Mouse (Mus musculus): ENCODE measurements at regions not wholly inside any gene's neighbourhood (a gene's known extent, or its start where the extent isn't known, plus 50 kb on each side); places are given as distances from the start of the nearest gene placed in this dataset.

DNA sequence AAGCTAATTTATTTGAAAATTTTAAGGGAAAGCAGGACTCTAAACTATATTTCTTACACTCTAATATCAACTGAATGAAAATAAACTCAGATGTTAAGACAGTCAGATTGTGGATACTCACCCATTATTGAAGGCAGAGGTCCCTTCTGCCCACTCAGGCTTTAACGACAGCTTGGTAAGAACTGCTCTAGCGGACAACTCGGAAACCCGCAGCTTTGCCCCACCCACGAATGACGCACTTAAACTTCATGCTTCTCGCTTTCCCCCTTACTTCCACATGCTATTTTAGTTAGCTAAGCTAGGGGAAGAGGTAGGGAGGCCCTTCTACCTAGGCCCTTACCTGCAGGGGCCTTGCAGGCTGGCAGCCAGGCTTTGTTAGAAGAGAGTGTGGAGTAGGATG, 50.8 kb upstream of the Elmo1 start:
- no peak overlapping the region for H3K4me3 ChIP-seq (ENCODE audit: low read depth, low read length)
- H3K9me3 ChIP-seq (ENCODE audit: low read length) = no peaks in the 10 kb centered on the region
- no peak overlapping the region for H3K27ac ChIP-seq (ENCODE audit: low read depth, low read length)
- TF ChIP-seq CTCF (IDR thresholded peaks at IDR 0.05) = no peak
- DNase-seq (ENCODE audit: low spot score) = no peak
- H3K36me3 ChIP-seq (ENCODE audit: insufficient read depth, low read length) = no peaks in the 10 kb centered on the region
- no peaks in the 10 kb centered on the region for H3K4me1 ChIP-seq (ENCODE audit: insufficient read depth, low read length)
- 91% methylated on average over 7 of the region's 7 CpGs for WGBS
- no peak overlapping the region for H3K4me2 ChIP-seq (ENCODE audit: low read depth, low read length, poor library complexity, severe bottlenecking)
- H3K9ac ChIP-seq (replicated peaks; ENCODE audit: low read length, poor library complexity, severe bottlenecking) = no peak overlapping the region
- no peak for ATAC-seq (ENCODE audit: low FRiP score)
- H3K27me3 ChIP-seq (ENCODE audit: insufficient read depth, low read length) = no peaks in the 10 kb centered on the region

DNA sequence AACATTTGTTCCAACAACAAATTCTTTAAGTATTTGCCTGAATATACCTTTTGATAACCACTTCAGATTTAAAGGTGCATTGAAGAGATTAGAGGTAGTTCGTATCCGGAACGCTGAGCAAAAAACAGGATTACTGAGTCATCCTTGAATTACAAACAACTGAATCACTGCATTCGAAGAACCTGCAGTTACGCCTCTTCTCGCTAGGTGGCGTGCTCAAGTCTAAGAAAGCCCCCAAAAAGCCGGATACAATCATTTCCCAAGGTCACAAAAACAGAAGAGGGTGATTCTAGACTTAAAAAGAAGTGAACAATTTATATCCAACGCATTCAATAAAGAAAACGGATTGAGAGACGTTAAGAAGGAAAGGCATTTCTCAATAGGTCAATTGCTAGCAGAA, 51.9 kb upstream of the Elmo1 start:
- WGBS = 15% methylated on average over 11 of the region's 11 CpGs
- Histone ChIP-seq H3K4me1 (ENCODE audit: insufficient read depth, low read length) (no peaks in the 10 kb centered on the region), H3K9me3 (ENCODE audit: low read length) (no peaks in the 10 kb centered on the region), H3K36me3 (ENCODE audit: insufficient read depth, low read length) (no peaks in the 10 kb centered on the region), H3K4me3 (ENCODE audit: low read depth, low read length) (no peak overlapping the region), H3K27ac (ENCODE audit: low read depth, low read length) (no peak overlapping the region), H3K4me2 (ENCODE audit: low read depth, low read length, poor library complexity, severe bottlenecking) (no peak overlapping the region), H3K27me3 (ENCODE audit: insufficient read depth, low read length) (no peaks in the 10 kb centered on the region), H3K9ac (replicated peaks; ENCODE audit: low read length, poor library complexity, severe bottlenecking) (no peak overlapping the region)
- DNase-seq (ENCODE audit: low spot score) (peak; percentile 66), ATAC-seq (ENCODE audit: low FRiP score) (no peak)
- TF ChIP-seq CTCF (IDR thresholded peaks at IDR 0.05) = peak; percentile 79

DNA sequence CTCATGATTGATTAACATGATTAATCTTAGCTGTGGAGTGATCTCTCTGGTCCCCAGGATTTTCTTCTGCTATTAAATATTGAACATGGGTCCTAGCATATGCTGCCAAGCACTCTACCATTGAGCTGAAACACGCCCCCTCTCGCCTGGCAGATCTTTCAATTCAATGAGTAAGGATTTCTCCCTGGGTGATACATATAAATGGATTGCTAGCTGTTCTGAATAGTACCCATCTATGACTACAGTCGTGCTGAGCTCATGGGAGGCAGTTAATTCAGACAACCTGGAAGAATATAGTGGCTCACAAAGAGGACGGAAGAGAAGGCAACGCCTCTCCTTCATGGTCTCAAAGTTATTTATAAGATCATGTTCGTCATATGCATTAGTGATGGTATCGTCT, 53.0 kb upstream of the Elmo1 start:
- Histone ChIP-seq H3K27me3 (ENCODE audit: insufficient read depth, low read length) (no peaks in the 10 kb centered on the region), H3K9ac (replicated peaks; ENCODE audit: low read length, poor library complexity, severe bottlenecking) (no peak overlapping the region), H3K36me3 (ENCODE audit: insufficient read depth, low read length) (no peaks in the 10 kb centered on the region)

DNA sequence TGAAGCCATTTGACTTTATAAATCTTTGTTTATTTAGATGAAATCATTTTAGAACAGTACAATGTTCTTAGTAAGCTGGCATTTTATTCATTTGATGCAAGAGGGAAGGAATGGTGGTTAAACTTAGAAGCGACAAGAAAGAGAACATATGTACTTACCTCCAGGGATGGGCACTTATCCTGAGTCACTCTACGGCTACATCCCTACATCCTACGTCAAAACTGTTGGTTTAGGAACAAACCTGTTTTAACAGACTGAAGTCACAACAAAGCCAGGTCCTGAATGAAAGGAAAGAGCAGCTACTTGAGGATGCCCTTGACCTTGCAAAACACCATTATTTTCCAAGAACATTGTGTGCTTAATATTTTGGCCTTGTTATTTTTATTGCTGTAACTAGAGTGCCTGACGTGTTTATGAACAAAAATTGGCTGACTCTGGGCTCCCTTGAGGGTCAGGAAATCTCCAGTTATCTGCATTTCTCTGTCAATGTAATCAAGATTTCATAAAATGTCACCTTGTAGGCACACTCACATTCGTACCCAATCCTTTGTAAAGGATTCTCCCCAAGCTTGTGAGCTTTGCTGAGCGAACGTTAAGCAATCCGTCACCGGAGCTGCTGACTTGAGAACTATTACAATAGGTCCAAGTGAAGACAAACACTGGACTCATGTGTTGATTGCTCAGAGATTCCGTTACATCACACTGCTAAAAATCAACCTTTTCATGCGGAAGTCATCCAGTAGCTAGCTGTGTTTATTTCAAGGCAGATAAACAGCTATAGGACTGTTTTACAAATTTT, 56.3 kb upstream of the Elmo1 start:
- ATAC-seq (ENCODE audit: low FRiP score) = no peak
- TF ChIP-seq CTCF (IDR thresholded peaks at IDR 0.05) = no peak
- no peak overlapping the region for H3K9ac ChIP-seq (replicated peaks; ENCODE audit: low read length, poor library complexity, severe bottlenecking)
- H3K36me3 ChIP-seq (ENCODE audit: insufficient read depth, low read length) = no peaks in the 10 kb centered on the region
- no peak overlapping the region for H3K27ac ChIP-seq (ENCODE audit: low read depth, low read length)
- H3K27me3 ChIP-seq (ENCODE audit: insufficient read depth, low read length) = no peaks in the 10 kb centered on the region
- no peak overlapping the region for H3K4me2 ChIP-seq (ENCODE audit: low read depth, low read length, poor library complexity, severe bottlenecking)
- no peaks in the 10 kb centered on the region for H3K9me3 ChIP-seq (ENCODE audit: low read length)
- H3K4me3 ChIP-seq (ENCODE audit: low read depth, low read length) = no peak overlapping the region
- 87% methylated on average over 11 of the region's 11 CpGs for WGBS
- H3K4me1 ChIP-seq (ENCODE audit: insufficient read depth, low read length) = no peaks in the 10 kb centered on the region
- no peak for DNase-seq (ENCODE audit: low spot score)

More for the DNA sequence above, 53.0 kb upstream of the Elmo1 start:
- H3K4me1 ChIP-seq (ENCODE audit: insufficient read depth, low read length) = no peaks in the 10 kb centered on the region
- H3K27ac ChIP-seq (ENCODE audit: low read depth, low read length) = no peak overlapping the region
- H3K9me3 ChIP-seq (ENCODE audit: low read length) = no peaks in the 10 kb centered on the region
- no peak overlapping the region for H3K4me2 ChIP-seq (ENCODE audit: low read depth, low read length, poor library complexity, severe bottlenecking)
- no peak for ATAC-seq (ENCODE audit: low FRiP score)
- DNase-seq (ENCODE audit: low spot score) = no peak
- WGBS = 89% methylated on average over 7 of the region's 7 CpGs
- TF ChIP-seq CTCF (IDR thresholded peaks at IDR 0.05) = no peak
- H3K4me3 ChIP-seq (ENCODE audit: low read depth, low read length) = no peak overlapping the region

DNA sequence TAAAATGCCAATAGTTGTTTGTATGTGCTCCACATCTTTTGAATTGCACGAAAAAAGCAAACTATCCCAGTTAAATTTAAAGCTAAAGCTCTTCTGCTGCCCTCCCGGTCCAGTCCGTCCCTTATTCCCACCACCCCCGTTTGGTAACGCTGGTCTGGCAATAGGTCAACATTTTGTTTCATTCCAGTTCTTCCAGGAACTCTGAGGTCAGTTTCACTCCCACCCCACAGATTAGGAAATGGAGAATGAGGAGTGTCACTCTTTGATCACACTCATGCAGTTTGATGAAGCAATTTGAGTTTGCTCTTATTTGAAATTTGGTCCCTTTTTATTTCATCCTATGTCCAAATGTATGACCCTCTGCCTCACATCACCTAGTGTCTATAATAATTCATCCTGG, 58.7 kb upstream of the Elmo1 start:
- Histone ChIP-seq H3K4me2 (ENCODE audit: low read depth, low read length, poor library complexity, severe bottlenecking) (no peak overlapping the region), H3K4me1 (ENCODE audit: insufficient read depth, low read length) (no peaks in the 10 kb centered on the region), H3K27ac (ENCODE audit: low read depth, low read length) (no peak overlapping the region), H3K9ac (replicated peaks; ENCODE audit: low read length, poor library complexity, severe bottlenecking) (no peak overlapping the region), H3K27me3 (ENCODE audit: insufficient read depth, low read length) (no peaks in the 10 kb centered on the region), H3K4me3 (ENCODE audit: low read depth, low read length) (no peak overlapping the region), H3K9me3 (ENCODE audit: low read length) (no peaks in the 10 kb centered on the region), H3K36me3 (ENCODE audit: insufficient read depth, low read length) (no peaks in the 10 kb centered on the region)
- WGBS = 79% methylated on average over 5 of the region's 5 CpGs
- ATAC-seq (ENCODE audit: low FRiP score) (no peak), DNase-seq (ENCODE audit: low spot score) (no peak)
- TF ChIP-seq CTCF (IDR thresholded peaks at IDR 0.05) = no peak

DNA sequence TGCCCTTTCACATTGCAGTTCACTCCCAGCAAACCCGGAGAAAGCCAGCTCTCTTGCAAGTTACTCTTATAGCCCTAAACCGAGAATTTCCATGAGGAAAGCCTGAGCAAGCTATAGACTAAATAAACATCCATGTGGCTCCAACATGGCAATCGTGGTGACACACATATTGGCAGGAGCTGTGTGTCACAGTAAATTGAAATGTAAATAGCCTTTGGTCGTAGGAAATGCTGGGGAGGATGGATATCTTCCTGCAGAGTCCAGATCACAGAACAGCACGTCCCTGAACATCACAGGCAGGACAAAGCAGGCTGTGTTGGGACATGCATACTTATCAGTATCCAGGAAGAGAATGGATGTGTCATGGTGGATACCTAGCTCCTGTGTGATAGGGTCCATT, 59.3 kb upstream of the Elmo1 start:
- no peaks in the 10 kb centered on the region for H3K9me3 ChIP-seq (ENCODE audit: low read length)
- TF ChIP-seq CTCF (IDR thresholded peaks at IDR 0.05) = no peak
- no peaks in the 10 kb centered on the region for H3K36me3 ChIP-seq (ENCODE audit: insufficient read depth, low read length)
- H3K4me2 ChIP-seq (ENCODE audit: low read depth, low read length, poor library complexity, severe bottlenecking) = no peak overlapping the region
- ATAC-seq (ENCODE audit: low FRiP score) = no peak
- no peak overlapping the region for H3K4me3 ChIP-seq (ENCODE audit: low read depth, low read length)
- no peak for DNase-seq (ENCODE audit: low spot score)
- WGBS = 60% methylated on average over 5 of the region's 5 CpGs
- H3K27me3 ChIP-seq (ENCODE audit: insufficient read depth, low read length) = no peaks in the 10 kb centered on the region
- H3K4me1 ChIP-seq (ENCODE audit: insufficient read depth, low read length) = no peaks in the 10 kb centered on the region
- no peak overlapping the region for H3K9ac ChIP-seq (replicated peaks; ENCODE audit: low read length, poor library complexity, severe bottlenecking)
- no peak overlapping the region for H3K27ac ChIP-seq (ENCODE audit: low read depth, low read length)
